Mouse (Mus musculus) thymus, adult 2 months (tissue): Measurements from ENCODE around the gene Serpina16.

Experiments
- CTCF ChIP-seq: fragments of 200-500 bp; IDR thresholded peaks from 2 replicates; pipeline ENCODE4 v1.5.1; 2012; ENCODE audit warnings: mild to moderate bottlenecking, control low read depth, low read length, moderate library complexity, borderline replicate concordance; ENCODE audit not compliant: control insufficient read depth, poor library complexity, insufficient read depth; ENCODE audit errors: extremely low read depth
- POLR2A ChIP-seq: fragments of 200-500 bp; IDR thresholded peaks from 2 replicates; pipeline ENCODE4 v1.6.1; 2012; ENCODE audit warnings: mild to moderate bottlenecking, low read length, control low read depth, moderate library complexity; ENCODE audit not compliant: control insufficient read depth, poor library complexity, insufficient read depth; ENCODE audit errors: extremely low read depth

DNA sequence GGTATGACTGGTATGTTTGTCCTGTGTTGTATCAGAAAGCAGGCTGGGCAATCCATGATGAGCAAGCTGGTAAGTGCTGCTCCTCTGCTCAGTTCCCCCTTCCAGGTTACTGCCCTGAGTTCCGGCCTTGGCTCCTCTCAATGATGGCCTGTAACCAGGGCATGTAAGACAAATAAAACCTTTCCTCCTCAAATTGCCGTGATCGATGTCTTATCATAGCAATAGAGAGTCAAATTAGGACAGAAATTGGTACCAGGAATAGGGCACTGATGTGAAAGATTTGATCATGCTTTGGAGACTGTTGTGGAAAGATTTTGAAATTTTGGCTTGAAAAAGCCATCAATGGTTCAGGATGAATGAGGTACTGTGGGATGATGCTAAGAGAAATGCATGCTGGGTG, 10.7 kb downstream of the Serpina16 start:
- TF ChIP-seq CTCF: no peak
- no peak for TF ChIP-seq POLR2A
